Mouse (Mus musculus): Measurements from ENCODE around the gene Dner. TPM values are rescaled to one million over a fixed set of nuclear protein-coding genes. Genes with fewer than 3 reads are reported as not detected.

Dner gene
- polyA plus RNA-seq, 1 experiment from 2014 or later = 28.5 TPM

DNA sequence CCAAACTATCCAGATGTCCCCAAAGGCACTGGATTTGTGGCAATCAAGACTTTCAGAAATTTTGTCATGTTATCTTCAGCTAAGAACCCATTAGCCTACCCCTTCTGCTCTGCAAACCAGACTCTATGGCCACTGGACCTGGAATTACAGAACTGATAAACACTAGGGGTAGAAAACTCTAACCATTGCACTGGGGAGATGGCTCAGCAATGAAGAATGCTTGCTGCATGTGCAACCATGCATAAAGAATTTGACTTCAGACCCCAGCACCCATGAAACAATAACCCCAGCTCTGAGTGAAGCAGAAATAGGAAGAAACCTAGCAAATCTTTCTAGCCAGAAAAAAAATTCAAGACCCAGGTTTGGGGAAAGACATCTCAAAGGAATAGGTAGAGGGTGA, 188.5 kb downstream of the Dner start:
- Histone ChIP-seq H3K36me3 (ENCODE audit: control insufficient read depth, insufficient read depth, low read length) (no peaks in the 10 kb centered on the region), H3K4me2 (ENCODE audit: low read depth, low read length, severe bottlenecking) (no peak overlapping the region), H3K4me1 (replicated peaks; ENCODE audit: control insufficient read depth, insufficient read depth, low read length) (no peaks in the 10 kb centered on the region), H3K27me3 (ENCODE audit: control insufficient read depth, insufficient read depth, low read length) (no peaks in the 10 kb centered on the region), H3K4me3 (ENCODE audit: low read depth, low read length) (no peak overlapping the region), H3K9ac (ENCODE audit: low read length) (no peak overlapping the region), H3K9me3 (ENCODE audit: control insufficient read depth, low read length) (no peaks in the 10 kb centered on the region), H3K27ac (ENCODE audit: low read depth, low read length) (no peak overlapping the region)
- no peak for DNase-seq (ENCODE audit: low spot score)
- no peak for ATAC-seq (replicated peaks; ENCODE audit: low FRiP score)

DNA sequence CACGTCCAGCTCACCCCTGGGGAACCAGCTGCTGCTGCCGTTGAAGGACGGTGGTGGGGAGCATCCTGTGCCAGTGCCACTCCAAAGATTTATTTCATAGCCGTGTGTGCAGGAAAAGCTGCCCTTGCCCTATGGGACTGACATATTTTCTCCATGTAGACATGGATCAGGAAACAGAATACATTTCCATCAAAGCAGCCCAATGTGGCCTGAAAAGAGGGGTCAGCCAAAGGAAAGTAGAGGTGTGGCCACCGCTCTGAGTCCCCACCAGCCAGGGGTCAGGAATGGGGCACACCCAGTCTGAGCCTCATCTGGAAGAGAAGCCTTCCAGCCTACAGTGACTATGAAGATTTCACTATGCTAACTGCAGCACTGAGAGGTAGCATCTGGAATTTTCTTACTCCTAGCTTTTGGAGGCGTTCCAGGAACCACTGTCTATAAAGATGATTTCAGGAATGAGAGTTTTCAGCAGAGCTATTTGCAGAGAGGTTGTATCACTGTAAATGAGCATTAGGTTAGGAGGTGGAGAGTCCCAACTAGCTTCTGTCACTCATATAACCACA, 189.0 kb downstream of the Dner start:
- WGBS = 69% methylated on average over 6 of the region's 6 CpGs
- no peak overlapping the region for H3K4me2 ChIP-seq (ENCODE audit: low read depth, low read length, severe bottlenecking)
- H3K4me1 ChIP-seq (replicated peaks; ENCODE audit: control insufficient read depth, insufficient read depth, low read length) = no peaks in the 10 kb centered on the region
- H3K36me3 ChIP-seq (ENCODE audit: control insufficient read depth, insufficient read depth, low read length) = no peaks in the 10 kb centered on the region
- H3K27me3 ChIP-seq (ENCODE audit: control insufficient read depth, insufficient read depth, low read length) = no peaks in the 10 kb centered on the region
- H3K9me3 ChIP-seq (ENCODE audit: control insufficient read depth, low read length) = no peaks in the 10 kb centered on the region
- H3K9ac ChIP-seq (ENCODE audit: low read length) = no peak overlapping the region
- DNase-seq (ENCODE audit: low spot score) = no peak
- no peak overlapping the region for H3K4me3 ChIP-seq (ENCODE audit: low read depth, low read length)
- ATAC-seq (replicated peaks; ENCODE audit: low FRiP score) = no peak
- no peak overlapping the region for H3K27ac ChIP-seq (ENCODE audit: low read depth, low read length)

- no peak for DNase-seq (ENCODE audit: low spot score)
- Histone ChIP-seq H3K4me3 (ENCODE audit: low read depth, low read length) (no peak overlapping the region), H3K27me3 (ENCODE audit: control insufficient read depth, insufficient read depth, low read length) (no peaks in the 10 kb centered on the region), H3K9ac (ENCODE audit: low read length) (no peak overlapping the region), H3K27ac (ENCODE audit: low read depth, low read length) (no peak overlapping the region), H3K4me1 (replicated peaks; ENCODE audit: control insufficient read depth, insufficient read depth, low read length) (no peaks in the 10 kb centered on the region), H3K4me2 (ENCODE audit: low read depth, low read length, severe bottlenecking) (no peak overlapping the region), H3K36me3 (ENCODE audit: control insufficient read depth, insufficient read depth, low read length) (no peaks in the 10 kb centered on the region), H3K9me3 (ENCODE audit: control insufficient read depth, low read length) (no peaks in the 10 kb centered on the region)
- no peak for ATAC-seq (replicated peaks; ENCODE audit: low FRiP score)
- WGBS = 92% methylated on average over 3 of the region's 3 CpGs
Observed at GRCm38 (mm10) chr1:84500673-84501072, 195.3 kb downstream of the Dner start.

DNA sequence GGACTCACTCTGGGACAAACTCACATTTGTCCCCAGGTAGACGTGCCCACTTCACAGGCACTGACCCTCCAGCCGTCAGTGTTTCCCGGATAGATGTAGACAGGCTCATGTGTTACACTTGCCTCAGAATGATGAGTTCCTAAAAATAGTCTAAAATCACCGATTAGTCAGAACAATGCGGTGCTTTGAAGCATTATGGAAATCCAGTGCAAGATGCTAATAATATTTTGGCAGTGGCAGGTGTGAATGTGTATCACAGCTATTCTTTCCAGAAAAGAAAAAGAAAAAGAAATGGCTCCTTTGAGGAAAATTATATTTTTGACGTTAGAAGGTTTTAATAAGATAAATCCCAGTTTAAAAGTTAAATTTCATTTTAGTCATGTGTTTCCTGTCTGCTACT, 204.3 kb downstream of the Dner start:
- no peaks in the 10 kb centered on the region for H3K9me3 ChIP-seq (ENCODE audit: control insufficient read depth, low read length)
- H3K27ac ChIP-seq (ENCODE audit: low read depth, low read length) = no peak overlapping the region
- no peak overlapping the region for H3K9ac ChIP-seq (ENCODE audit: low read length)
- H3K36me3 ChIP-seq (ENCODE audit: control insufficient read depth, insufficient read depth, low read length) = no peaks in the 10 kb centered on the region
- H3K27me3 ChIP-seq (ENCODE audit: control insufficient read depth, insufficient read depth, low read length) = no peaks in the 10 kb centered on the region
- WGBS = 91% methylated on average over 6 of the region's 6 CpGs
- no peaks in the 10 kb centered on the region for H3K4me1 ChIP-seq (replicated peaks; ENCODE audit: control insufficient read depth, insufficient read depth, low read length)
- DNase-seq (ENCODE audit: low spot score) = no peak
- H3K4me3 ChIP-seq (ENCODE audit: low read depth, low read length) = no peak overlapping the region
- no peak for ATAC-seq (replicated peaks; ENCODE audit: low FRiP score)
- H3K4me2 ChIP-seq (ENCODE audit: low read depth, low read length, severe bottlenecking) = no peak overlapping the region

DNA sequence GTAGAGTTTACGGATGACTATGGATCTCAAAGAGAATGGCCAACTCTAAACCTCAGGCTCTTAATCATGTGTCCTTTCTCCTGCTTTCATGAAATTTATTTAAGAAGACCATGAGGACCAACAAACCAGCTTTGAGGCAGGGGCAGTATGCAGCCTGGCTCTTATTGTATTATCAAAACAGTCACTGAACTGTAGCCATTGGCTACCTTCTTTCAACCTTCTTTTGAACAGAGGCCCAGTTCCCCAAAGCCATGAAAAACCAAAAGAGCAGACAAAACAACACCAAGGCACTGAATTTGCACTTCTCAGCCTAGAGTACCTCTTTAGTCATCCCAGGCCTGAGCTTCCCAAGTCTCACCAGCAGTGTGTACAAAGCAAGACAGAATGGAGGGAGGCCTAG, 207.5 kb downstream of the Dner start:
- no peak overlapping the region for H3K4me3 ChIP-seq (ENCODE audit: low read depth, low read length)
- no peaks in the 10 kb centered on the region for H3K27me3 ChIP-seq (ENCODE audit: control insufficient read depth, insufficient read depth, low read length)
- no peaks in the 10 kb centered on the region for H3K4me1 ChIP-seq (replicated peaks; ENCODE audit: control insufficient read depth, insufficient read depth, low read length)
- no peak for DNase-seq (ENCODE audit: low spot score)
- H3K9ac ChIP-seq (ENCODE audit: low read length) = no peak overlapping the region
- no peaks in the 10 kb centered on the region for H3K9me3 ChIP-seq (ENCODE audit: control insufficient read depth, low read length)
- no peak overlapping the region for H3K27ac ChIP-seq (ENCODE audit: low read depth, low read length)
- H3K36me3 ChIP-seq (ENCODE audit: control insufficient read depth, insufficient read depth, low read length) = no peaks in the 10 kb centered on the region
- WGBS = 93% methylated on average over 1 of the region's 1 CpGs
- H3K4me2 ChIP-seq (ENCODE audit: low read depth, low read length, severe bottlenecking) = no peak overlapping the region
- ATAC-seq (replicated peaks; ENCODE audit: low FRiP score) = no peak

- Histone ChIP-seq H3K36me3 (ENCODE audit: control insufficient read depth, insufficient read depth, low read length) (no peaks in the 10 kb centered on the region), H3K9ac (ENCODE audit: low read length) (no peak overlapping the region), H3K4me1 (replicated peaks; ENCODE audit: control insufficient read depth, insufficient read depth, low read length) (no peaks in the 10 kb centered on the region), H3K4me3 (ENCODE audit: low read depth, low read length) (no peak overlapping the region), H3K27me3 (ENCODE audit: control insufficient read depth, insufficient read depth, low read length) (no peaks in the 10 kb centered on the region), H3K4me2 (ENCODE audit: low read depth, low read length, severe bottlenecking) (no peak overlapping the region), H3K9me3 (ENCODE audit: control insufficient read depth, low read length) (no peaks in the 10 kb centered on the region), H3K27ac (ENCODE audit: low read depth, low read length) (no peak overlapping the region)
- DNase-seq (ENCODE audit: low spot score) (no peak), ATAC-seq (replicated peaks; ENCODE audit: low FRiP score) (no peak)
Observed at GRCm38 (mm10) chr1:84485066-84485465, 211.0 kb downstream of the Dner start.

DNA sequence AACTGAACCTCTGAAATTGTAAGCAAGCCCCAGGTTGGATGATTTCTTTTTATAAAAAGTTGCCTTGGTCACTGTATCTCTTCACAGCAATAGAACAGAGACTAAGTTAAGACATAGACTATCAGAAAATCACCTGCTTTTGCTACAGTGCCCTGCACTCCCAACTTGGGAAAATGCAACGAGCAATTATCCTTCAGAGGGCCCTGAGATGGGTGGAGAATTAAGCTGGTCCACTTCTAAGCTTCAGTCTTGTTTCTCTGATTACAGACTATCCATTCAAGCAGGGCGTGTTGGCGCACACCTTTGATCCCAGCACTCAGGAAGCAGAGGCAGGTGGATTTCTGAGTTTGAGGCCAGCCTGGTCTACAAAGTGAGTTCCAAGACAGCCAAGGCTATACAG, 211.4 kb downstream of the Dner start:
- Histone ChIP-seq H3K9me3 (ENCODE audit: control insufficient read depth, low read length) (no peaks in the 10 kb centered on the region), H3K36me3 (ENCODE audit: control insufficient read depth, insufficient read depth, low read length) (no peaks in the 10 kb centered on the region), H3K4me1 (replicated peaks; ENCODE audit: control insufficient read depth, insufficient read depth, low read length) (no peaks in the 10 kb centered on the region), H3K27me3 (ENCODE audit: control insufficient read depth, insufficient read depth, low read length) (no peaks in the 10 kb centered on the region), H3K4me2 (ENCODE audit: low read depth, low read length, severe bottlenecking) (no peak overlapping the region), H3K4me3 (ENCODE audit: low read depth, low read length) (no peak overlapping the region), H3K27ac (ENCODE audit: low read depth, low read length) (no peak overlapping the region), H3K9ac (ENCODE audit: low read length) (no peak overlapping the region)
- ATAC-seq (replicated peaks; ENCODE audit: low FRiP score) (no peak), DNase-seq (ENCODE audit: low spot score) (no peak)
- 85% methylated on average over 3 of the region's 3 CpGs for WGBS

DNA sequence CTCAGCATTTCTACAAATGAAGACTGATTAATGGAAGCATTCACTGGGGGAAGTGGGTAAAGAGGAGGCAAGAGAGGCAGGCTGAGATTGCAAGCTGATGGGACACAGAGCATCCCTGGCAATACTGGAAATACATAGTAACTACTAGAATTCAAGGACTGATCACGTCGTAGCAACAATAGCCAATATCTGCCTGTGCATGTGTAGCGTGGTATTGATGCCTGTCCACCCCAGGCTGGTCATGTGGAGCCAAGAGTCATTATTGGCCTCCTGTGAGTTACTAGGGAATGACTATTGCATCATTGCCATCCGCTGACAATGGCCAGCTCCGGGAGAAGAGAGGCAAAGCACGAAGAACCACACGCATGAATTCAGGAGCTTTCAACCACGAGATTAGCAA, 216.0 kb downstream of the Dner start:
- no peak for DNase-seq (ENCODE audit: low spot score)
- 89% methylated on average over 8 of the region's 8 CpGs for WGBS

GRCm38 (mm10) chr1:84474274-84474673, 221.7 kb downstream of the Dner start:
- DNase-seq (ENCODE audit: low spot score) = no peak
- H3K4me3 ChIP-seq (ENCODE audit: low read depth, low read length) = no peak overlapping the region
- WGBS = 87% methylated on average over 3 of the region's 3 CpGs

More for the DNA sequence above, 216.0 kb downstream of the Dner start:
- Histone ChIP-seq H3K27me3 (ENCODE audit: control insufficient read depth, insufficient read depth, low read length) (no peaks in the 10 kb centered on the region), H3K4me3 (ENCODE audit: low read depth, low read length) (no peak overlapping the region), H3K9ac (ENCODE audit: low read length) (no peak overlapping the region), H3K36me3 (ENCODE audit: control insufficient read depth, insufficient read depth, low read length) (no peaks in the 10 kb centered on the region), H3K9me3 (ENCODE audit: control insufficient read depth, low read length) (no peaks in the 10 kb centered on the region), H3K4me1 (replicated peaks; ENCODE audit: control insufficient read depth, insufficient read depth, low read length) (no peaks in the 10 kb centered on the region), H3K4me2 (ENCODE audit: low read depth, low read length, severe bottlenecking) (no peak overlapping the region), H3K27ac (ENCODE audit: low read depth, low read length) (no peak overlapping the region)
- no peak for ATAC-seq (replicated peaks; ENCODE audit: low FRiP score)

More at GRCm38 (mm10) chr1:84474274-84474673, 221.7 kb downstream of the Dner start:
- Histone ChIP-seq H3K27me3 (ENCODE audit: control insufficient read depth, insufficient read depth, low read length) (no peaks in the 10 kb centered on the region), H3K4me2 (ENCODE audit: low read depth, low read length, severe bottlenecking) (no peak overlapping the region), H3K9me3 (ENCODE audit: control insufficient read depth, low read length) (no peaks in the 10 kb centered on the region), H3K9ac (ENCODE audit: low read length) (no peak overlapping the region), H3K27ac (ENCODE audit: low read depth, low read length) (no peak overlapping the region), H3K4me1 (replicated peaks; ENCODE audit: control insufficient read depth, insufficient read depth, low read length) (no peaks in the 10 kb centered on the region), H3K36me3 (ENCODE audit: control insufficient read depth, insufficient read depth, low read length) (no peaks in the 10 kb centered on the region)
- no peak for ATAC-seq (replicated peaks; ENCODE audit: low FRiP score)

Data from forebrain, embryonic 11.5 days (tissue).